Mouse (Mus musculus): Measurements from ENCODE around the gene Cer1. TPM values are rescaled to one million over a fixed set of nuclear protein-coding genes. Genes with fewer than 3 reads are reported as not detected.
A peak's percentile ranks its signal among the peaks of the same experiment; 100 is the strongest.

Cer1 gene
- polyA plus RNA-seq (2012; rRNA removed) = not detected in 2 replicates

DNA sequence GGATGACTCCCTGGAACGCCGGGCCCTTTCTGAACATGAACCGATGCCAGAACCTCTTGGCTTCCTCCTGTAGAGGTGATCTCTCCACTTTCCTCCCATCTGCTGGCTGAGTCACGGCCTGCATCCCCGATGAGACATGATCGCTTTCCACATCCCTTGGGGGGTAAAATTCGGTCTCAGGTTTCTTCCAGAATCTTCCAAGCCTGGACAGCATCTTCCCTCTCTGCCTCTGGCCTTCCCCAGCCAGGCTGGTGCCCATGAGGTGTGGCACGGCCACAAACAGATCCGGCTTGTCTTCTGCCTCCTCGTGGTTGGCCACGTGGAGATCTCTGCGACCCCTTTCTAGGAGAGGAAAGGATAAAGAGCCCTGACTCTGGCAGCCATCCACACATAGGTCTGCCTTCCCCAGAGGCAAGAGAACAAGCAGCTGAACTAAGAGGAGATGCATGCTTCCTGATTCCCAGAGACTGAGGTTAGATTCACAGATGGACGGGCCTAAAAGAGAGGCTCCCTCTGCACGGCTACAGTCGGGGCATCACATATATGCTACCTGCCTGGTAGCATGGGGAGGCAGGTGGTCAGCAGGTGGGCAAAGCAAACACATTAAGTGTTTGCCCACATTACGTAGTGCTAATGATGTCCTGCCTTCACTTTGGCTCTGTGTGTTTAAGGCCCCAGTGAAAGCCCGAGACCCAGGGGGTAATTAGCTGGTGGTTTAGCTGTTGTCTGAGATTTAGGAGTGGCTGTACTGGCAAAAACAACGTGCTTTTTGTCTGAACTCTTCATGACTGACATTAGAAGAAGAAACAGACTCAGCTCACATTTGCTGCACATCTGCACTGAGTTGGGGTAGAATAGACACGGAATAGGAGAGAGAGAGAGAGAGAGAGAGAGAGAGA, at the start of gene Cer1:
Gene Cer1 (minus strand): TSS at position 513 of the 899 bp plus-strand sequence.
- DNase-seq = peak; percentile 53 to 79
- Histone ChIP-seq H3K27ac (ENCODE audit: insufficient read depth, low read length) (no peak within 1 kb of the TSS), H3K4me1 (ENCODE audit: control insufficient read depth, insufficient read depth, low read length) (peaks cover 12% of the 10 kb centered on the region), H3K27me3 (ENCODE audit: control insufficient read depth, insufficient read depth, low read length) (no peaks in the 10 kb centered on the region), H3K4me3 (replicated peaks; ENCODE audit: insufficient read depth, low read depth, low read length) (no peak within 1 kb of the TSS)
- TF ChIP-seq POLR2A (IDR thresholded peaks at IDR 0.05; ENCODE audit: borderline replicate concordance, insufficient read depth, low read length) (no peak), CTCF (IDR thresholded peaks at IDR 0.05; ENCODE audit: borderline replicate concordance, insufficient read depth, low read depth, low read length) (no peak)
- WGBS = 30% methylated on average over 19 of the region's 19 CpGs

DNA sequence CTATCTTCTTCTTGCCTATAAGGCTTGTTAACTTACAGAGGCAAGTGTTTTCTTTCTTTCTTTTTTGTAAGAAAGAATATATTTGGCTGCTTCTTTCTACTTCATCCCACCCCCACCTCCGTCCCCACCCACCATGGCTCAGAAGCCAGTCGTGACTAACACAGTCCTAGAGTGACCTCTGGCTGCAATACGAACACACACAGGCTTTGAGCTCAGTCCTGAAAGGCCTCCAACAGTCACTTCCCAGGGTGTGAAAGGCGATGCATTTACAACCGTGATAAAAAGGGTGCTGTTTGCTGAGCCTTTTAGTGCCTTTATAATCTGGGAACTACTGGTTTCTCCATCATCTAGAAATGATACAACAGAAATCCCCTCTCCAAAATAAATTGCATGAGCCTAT, 49.4 kb upstream of the Cer1 start:
- H3K4me1 ChIP-seq (ENCODE audit: control insufficient read depth, insufficient read depth, low read length) = no peaks in the 10 kb centered on the region
- H3K4me3 ChIP-seq (replicated peaks; ENCODE audit: insufficient read depth, low read depth, low read length) = no peak overlapping the region
- H3K27me3 ChIP-seq (ENCODE audit: control insufficient read depth, insufficient read depth, low read length) = no peaks in the 10 kb centered on the region
- WGBS = 3% methylated on average over 5 of the region's 5 CpGs
- H3K27ac ChIP-seq (ENCODE audit: insufficient read depth, low read length) = no peak overlapping the region
- peak; percentile 44 to 63 for DNase-seq
- TF ChIP-seq POLR2A (IDR thresholded peaks at IDR 0.05; ENCODE audit: borderline replicate concordance, insufficient read depth, low read length) = no peak
- peak; percentile 79 for TF ChIP-seq CTCF (IDR thresholded peaks at IDR 0.05; ENCODE audit: borderline replicate concordance, insufficient read depth, low read depth, low read length)

DNA sequence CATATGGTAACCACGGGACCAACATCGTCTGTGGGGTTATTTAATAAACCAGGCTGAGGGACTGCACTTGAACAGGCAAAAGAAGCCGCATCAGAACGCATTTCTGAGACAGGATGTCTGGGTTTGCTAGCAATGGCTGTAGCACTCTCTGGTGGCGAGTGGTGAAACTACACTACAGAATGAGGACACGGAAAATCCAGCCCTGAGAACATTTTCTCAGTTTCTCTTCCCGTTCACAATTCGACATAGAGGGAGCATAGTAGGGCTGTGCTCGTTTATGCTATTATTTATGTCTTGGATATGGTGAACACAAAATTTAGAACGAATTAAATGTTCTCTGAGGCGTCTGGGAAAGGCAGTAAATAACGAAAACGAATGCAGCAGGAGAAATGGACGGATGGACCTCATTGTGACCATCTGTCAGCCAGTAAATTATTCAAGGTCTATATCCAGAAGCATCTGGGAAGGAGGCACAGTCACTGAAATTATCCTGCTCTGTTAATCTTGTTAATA, 48.8 kb upstream of the Cer1 start:
- TF ChIP-seq CTCF (IDR thresholded peaks at IDR 0.05; ENCODE audit: borderline replicate concordance, insufficient read depth, low read depth, low read length) (peak; percentile 95), POLR2A (IDR thresholded peaks at IDR 0.05; ENCODE audit: borderline replicate concordance, insufficient read depth, low read length) (no peak)
- Histone ChIP-seq H3K27me3 (ENCODE audit: control insufficient read depth, insufficient read depth, low read length) (no peaks in the 10 kb centered on the region), H3K4me3 (replicated peaks; ENCODE audit: insufficient read depth, low read depth, low read length) (peak overlapping the region; percentile 59), H3K4me1 (ENCODE audit: control insufficient read depth, insufficient read depth, low read length) (no peaks in the 10 kb centered on the region), H3K27ac (ENCODE audit: insufficient read depth, low read length) (no peak overlapping the region)
- under 1% methylated on average over 14 of the region's 14 CpGs for WGBS
- DNase-seq = peak; percentile 81 to 87

DNA sequence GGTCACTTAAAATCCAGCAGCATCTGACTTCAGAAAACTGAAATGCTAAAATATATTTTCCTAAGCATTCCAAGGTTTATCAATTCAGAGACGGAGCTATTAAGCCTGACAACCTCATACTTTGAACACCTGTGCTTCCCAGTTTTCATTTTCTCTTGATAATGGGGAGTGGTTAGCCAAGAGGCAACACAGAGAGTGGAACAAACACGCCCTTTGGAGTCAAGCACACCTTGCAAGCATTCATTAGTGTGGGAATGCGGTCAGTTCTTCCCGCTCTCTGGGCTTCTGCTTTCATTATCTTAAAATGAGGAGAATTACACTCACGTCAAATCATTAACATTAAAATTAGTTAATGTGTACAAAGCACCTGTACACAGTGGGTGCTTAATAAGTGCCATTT, 45.1 kb upstream of the Cer1 start:
- TF ChIP-seq CTCF (IDR thresholded peaks at IDR 0.05; ENCODE audit: borderline replicate concordance, insufficient read depth, low read depth, low read length) = no peak
- TF ChIP-seq POLR2A (IDR thresholded peaks at IDR 0.05; ENCODE audit: borderline replicate concordance, insufficient read depth, low read length) = no peak
- no peak for DNase-seq
- Histone ChIP-seq H3K4me1 (ENCODE audit: control insufficient read depth, insufficient read depth, low read length) (no peaks in the 10 kb centered on the region), H3K27ac (ENCODE audit: insufficient read depth, low read length) (no peak overlapping the region), H3K27me3 (ENCODE audit: control insufficient read depth, insufficient read depth, low read length) (no peaks in the 10 kb centered on the region), H3K4me3 (replicated peaks; ENCODE audit: insufficient read depth, low read depth, low read length) (no peak overlapping the region)
- 95% methylated on average over 5 of the region's 5 CpGs for WGBS

DNA sequence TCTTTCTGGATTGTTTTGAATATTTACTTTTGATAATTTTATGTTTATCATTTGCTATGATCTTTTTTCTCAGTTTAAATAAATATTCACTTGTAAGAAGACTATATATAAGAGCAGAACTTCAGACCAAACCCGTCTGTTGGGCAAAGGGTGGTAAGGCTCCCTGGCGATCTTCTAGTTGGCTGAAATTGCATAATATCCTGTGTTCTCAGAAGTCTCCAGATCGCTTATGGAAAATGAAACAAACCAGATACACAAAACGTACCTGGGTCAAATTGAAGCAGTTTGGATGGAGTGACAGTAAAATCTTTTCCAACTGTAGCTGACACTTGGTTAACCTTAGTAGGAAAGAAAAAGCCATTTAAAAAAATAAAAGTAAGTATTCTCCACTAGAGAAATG, 37.0 kb upstream of the Cer1 start:
- no peaks in the 10 kb centered on the region for H3K4me1 ChIP-seq (ENCODE audit: control insufficient read depth, insufficient read depth, low read length)
- H3K27me3 ChIP-seq (ENCODE audit: control insufficient read depth, insufficient read depth, low read length) = no peaks in the 10 kb centered on the region
- no peak overlapping the region for H3K27ac ChIP-seq (ENCODE audit: insufficient read depth, low read length)
- whole genome bisulfite sequencing = 83% methylated on average over 4 of the region's 4 CpGs
- TF ChIP-seq POLR2A (IDR thresholded peaks at IDR 0.05; ENCODE audit: borderline replicate concordance, insufficient read depth, low read length) (no peak), CTCF (IDR thresholded peaks at IDR 0.05; ENCODE audit: borderline replicate concordance, insufficient read depth, low read depth, low read length) (no peak)
- no peak for DNase-seq
- H3K4me3 ChIP-seq (replicated peaks; ENCODE audit: insufficient read depth, low read depth, low read length) = no peak overlapping the region

DNA sequence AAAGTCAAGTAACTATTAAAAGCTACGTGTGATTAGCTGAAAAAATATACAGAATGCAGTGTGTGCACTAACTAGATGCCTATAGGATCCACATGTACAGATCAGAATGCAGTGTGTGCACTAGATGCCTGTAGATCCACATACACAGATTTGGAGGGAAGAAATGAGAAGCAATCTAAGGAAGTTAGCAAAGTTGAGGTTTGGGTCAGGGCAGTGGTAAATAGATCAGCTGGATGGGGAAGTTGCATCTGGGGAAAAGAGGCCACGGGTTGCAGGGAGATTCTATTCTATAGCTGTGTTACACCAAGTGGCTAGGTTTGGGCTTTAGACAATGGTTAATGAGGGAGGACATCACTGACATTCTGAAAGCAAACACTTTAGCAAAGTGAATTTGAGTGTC, 33.7 kb upstream of the Cer1 start:
- no peak for DNase-seq
- Histone ChIP-seq H3K4me3 (replicated peaks; ENCODE audit: insufficient read depth, low read depth, low read length) (no peak overlapping the region), H3K4me1 (ENCODE audit: control insufficient read depth, insufficient read depth, low read length) (no peaks in the 10 kb centered on the region), H3K27ac (ENCODE audit: insufficient read depth, low read length) (no peak overlapping the region), H3K27me3 (ENCODE audit: control insufficient read depth, insufficient read depth, low read length) (no peaks in the 10 kb centered on the region)
- 95% methylated on average over 2 of the region's 2 CpGs for WGBS
- TF ChIP-seq CTCF (IDR thresholded peaks at IDR 0.05; ENCODE audit: borderline replicate concordance, insufficient read depth, low read depth, low read length) (no peak), POLR2A (IDR thresholded peaks at IDR 0.05; ENCODE audit: borderline replicate concordance, insufficient read depth, low read length) (no peak)

DNA sequence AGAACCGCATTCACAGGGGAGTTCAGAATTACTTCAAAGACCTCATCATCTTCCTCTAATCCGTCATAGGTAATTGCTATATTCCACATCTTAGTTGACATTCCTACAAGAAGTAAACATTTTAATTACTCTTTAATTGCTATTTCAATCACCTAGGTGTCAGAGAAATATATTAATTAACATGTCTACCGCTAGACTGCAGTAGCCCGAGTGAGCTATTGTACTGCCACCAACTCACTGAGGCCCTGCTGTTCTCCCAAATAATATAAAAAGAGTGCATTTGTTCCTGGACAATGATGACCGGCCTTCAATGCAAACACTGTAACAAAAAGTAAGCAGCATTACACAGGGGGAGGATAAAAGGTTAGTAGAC, 31.7 kb upstream of the Cer1 start:
- WGBS = 27% methylated on average over 5 of the region's 5 CpGs
- no peak for TF ChIP-seq POLR2A (IDR thresholded peaks at IDR 0.05; ENCODE audit: borderline replicate concordance, insufficient read depth, low read length)
- TF ChIP-seq CTCF (IDR thresholded peaks at IDR 0.05; ENCODE audit: borderline replicate concordance, insufficient read depth, low read depth, low read length) = no peak

More for the DNA sequence above, 31.7 kb upstream of the Cer1 start:
- Histone ChIP-seq H3K27me3 (ENCODE audit: control insufficient read depth, insufficient read depth, low read length) (no peaks in the 10 kb centered on the region), H3K4me1 (ENCODE audit: control insufficient read depth, insufficient read depth, low read length) (no peaks in the 10 kb centered on the region), H3K27ac (ENCODE audit: insufficient read depth, low read length) (no peak overlapping the region), H3K4me3 (replicated peaks; ENCODE audit: insufficient read depth, low read depth, low read length) (peak overlapping the region; percentile 51)
- DNase-seq = no peak

Data from cerebellum, adult 2 months (tissue).